Mouse (Mus musculus) small intestine, adult 2 months (tissue): ENCODE measurements at regions not wholly inside any gene's neighbourhood (a gene's known extent, or its start where the extent isn't known, plus 50 kb on each side); places are given as distances from the start of the nearest gene placed in this dataset.

ENCODE experiments used
- CTCF ChIP-seq: fragments of 200-500 bp; IDR thresholded peaks from 2 replicates; pipeline ENCODE4 v1.5.1; 2012; ENCODE audit warnings: low read depth, mild to moderate bottlenecking, control low read depth, inconsistent platforms, low read length, moderate library complexity, mixed read lengths; ENCODE audit not compliant: insufficient replicate concordance, insufficient read length; ENCODE audit errors: extremely low read depth
- POLR2A ChIP-seq: fragments of 200-500 bp; IDR thresholded peaks from 2 replicates; pipeline ENCODE4 v1.6.1; 2012; ENCODE audit warnings: low read depth, mild to moderate bottlenecking, control low read depth, inconsistent platforms, low read length, moderate library complexity

DNA sequence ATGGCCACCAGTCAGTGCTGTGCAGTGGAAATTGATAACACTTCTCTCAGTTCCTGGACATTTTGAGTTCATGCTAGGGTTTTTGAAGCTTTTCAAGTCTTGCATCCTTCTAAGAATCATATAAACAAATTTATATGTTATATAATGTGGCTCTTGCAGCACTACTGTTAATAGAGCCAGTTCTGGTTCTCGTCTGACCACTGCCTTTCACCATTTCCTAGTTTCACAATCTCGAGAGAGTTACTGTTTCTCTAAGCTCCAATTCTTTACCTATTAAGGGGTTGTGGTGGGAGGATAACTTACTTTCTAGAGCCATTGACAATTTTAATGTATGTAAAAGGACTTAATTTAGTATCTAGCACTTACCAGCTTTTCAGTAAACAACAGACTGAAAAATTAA, 244.2 kb upstream of the Sash1 start:
- TF ChIP-seq POLR2A (no peak), CTCF (no peak)
